Mouse (Mus musculus): ENCODE results near the gene Ttc23.

Ttc23 gene

GRCm38 (mm10) chr7:67645681-67646014 lies 1.6 kb upstream of the Ttc23 start:
- DNase-seq: no peak

- peak; percentile 35 for DNase-seq
Observed at GRCm38 (mm10) chr7:67646131-67646530, 1.1 kb upstream of the Ttc23 start.

- DNase-seq: no peak
Observed at GRCm38 (mm10) chr7:67648376-67648775, 1.2 kb downstream of the Ttc23 start.

GRCm38 (mm10) chr7:67652211-67652610 lies 5.0 kb downstream of the Ttc23 start:
- no peak for DNase-seq

DNA sequence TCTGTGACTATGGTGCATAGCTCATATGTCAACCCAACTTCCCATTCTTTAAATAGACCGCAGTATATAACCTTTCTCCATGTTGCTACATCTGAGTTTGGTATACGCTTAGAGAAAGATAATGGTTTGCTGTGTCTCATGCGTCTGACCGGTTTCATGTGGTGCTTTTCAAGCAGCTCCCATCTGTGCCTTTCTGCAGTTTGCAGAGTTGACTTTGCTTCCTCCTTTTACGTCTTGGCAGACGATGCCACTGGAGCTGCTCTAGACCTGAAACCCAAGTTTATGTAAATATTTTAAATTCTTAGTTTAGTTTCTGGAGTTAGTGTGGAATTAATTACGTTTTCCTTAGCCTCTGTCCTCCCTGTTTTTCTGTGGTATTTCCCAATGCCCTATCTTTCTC lies 7.5 kb downstream of the Ttc23 start:
- DNase-seq: no peak

GRCm38 (mm10) chr7:67655186-67655585 lies 8.0 kb downstream of the Ttc23 start:
- DNase-seq: peak; percentile 30

- DNase-seq: no peak
Observed at GRCm38 (mm10) chr7:67658110-67658509, 10.9 kb downstream of the Ttc23 start.

- DNase-seq: no peak
Observed at GRCm38 (mm10) chr7:67662424-67662823, 15.2 kb downstream of the Ttc23 start.

DNA sequence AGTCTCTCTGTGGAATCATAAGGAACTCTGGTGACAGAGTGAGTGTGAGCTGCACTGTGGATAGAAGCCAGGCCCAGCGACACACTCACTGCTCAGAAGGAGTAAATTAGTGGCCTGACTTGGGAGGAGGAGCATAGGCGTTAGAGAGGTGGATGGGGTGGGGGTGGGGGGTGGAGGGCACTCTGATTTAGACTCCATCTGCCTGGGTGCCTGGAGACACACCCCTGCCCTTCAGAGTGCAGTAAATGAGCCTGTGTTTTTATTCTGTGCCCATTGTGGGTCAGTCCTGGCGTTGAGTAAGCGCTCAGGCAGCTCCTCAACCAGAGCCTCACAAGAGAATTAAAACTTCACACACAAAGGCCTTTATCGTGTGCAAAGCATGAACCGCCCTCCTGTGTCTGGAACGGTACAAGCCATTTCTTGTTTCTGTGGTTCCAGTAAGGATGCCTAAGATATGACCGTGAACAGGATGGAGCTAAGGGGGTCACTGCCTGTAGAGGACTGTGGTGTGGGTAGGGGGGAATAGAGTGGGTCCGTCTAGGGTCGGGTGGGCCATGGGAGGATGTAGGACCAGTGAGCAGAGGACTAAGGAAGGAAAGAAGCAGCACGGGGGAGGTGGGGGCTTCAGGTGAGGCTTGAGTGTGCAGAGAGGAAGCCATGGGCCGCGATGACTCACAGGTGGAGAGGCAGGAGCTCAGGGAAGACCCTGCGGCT lies 16.9 kb downstream of the Ttc23 start:
- DNase-seq: no peak

GRCm38 (mm10) chr7:67670965-67671364 lies 23.8 kb downstream of the Ttc23 start:
- DNase-seq: no peak

GRCm38 (mm10) chr7:67672650-67673049 lies 25.4 kb downstream of the Ttc23 start:
- peak; percentile 88 for DNase-seq

GRCm38 (mm10) chr7:67673656-67674055 lies 26.4 kb downstream of the Ttc23 start:
- no peak for DNase-seq

DNA sequence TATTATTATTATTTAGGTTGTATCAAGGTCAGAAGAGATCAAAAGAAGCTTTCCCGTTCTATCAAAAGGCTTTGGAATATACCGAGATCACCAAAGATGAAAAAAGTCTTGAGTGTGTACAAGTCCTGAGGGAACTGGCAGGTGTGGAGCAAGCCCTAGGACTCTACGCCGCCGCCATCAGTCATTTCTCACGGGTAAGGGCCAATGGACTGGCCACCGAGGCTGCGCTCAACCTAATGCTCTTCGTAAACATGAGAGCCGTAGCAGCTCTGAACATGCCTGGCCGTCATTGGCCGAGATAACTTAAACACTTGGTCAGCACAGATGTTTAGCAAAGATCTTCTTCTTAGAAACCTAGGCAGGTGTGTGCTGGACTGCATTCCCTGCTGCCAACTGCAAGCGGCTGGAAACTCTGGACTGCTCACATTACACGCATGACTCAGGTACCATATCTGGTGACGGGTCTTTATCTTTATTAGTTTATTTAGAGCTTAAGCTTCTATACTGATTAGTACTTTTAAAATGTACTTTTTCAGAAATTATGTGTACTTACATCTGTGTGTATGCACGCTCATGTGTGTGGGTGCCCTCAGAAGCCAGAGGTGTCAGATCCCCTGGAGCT lies 31.8 kb downstream of the Ttc23 start:
- DNase-seq: no peak

- no peak for DNase-seq
Observed at GRCm38 (mm10) chr7:67681078-67681477, 33.9 kb downstream of the Ttc23 start.

GRCm38 (mm10) chr7:67683006-67683405 lies 35.8 kb downstream of the Ttc23 start:
- no peak for DNase-seq

DNA sequence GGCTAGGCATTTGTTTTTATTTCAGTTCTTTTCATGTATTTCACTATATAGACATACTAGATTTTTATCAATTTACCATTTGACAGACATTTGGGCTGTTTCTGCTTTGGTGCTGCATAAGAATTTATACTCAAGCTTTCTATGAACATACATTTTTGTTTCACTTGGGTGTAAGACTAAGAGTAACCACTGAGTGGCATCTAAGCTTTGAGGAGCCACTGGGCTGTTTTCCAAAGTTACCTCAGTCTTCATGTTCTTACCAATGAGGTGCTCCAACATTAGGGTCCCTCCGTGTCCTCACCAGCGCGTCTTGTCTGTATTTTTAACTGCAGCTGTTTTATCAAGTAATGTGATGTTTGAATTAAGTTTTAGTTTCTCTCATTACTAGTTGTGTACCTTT lies 39.3 kb downstream of the Ttc23 start:
- peak; percentile 24 for DNase-seq

DNA sequence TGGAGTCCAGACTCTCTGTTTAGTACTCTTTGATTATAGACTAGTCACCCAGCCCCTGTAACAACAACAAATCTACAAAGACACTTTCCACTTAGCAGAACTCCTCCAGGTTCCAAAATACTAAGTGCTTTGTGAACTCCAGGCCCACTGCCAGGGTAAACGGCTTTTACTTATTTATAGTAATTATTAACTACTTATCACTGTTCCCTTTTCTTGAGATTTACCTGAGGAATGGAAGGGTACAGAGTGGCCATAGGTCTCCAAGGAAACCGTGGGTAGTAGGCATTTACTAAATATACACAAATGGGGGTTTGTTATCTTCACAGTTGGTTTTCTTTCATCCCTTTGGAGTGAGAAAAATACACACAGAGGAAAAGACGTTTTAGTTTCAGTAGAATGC lies 41.1 kb downstream of the Ttc23 start:
- DNase-seq: no peak

DNA sequence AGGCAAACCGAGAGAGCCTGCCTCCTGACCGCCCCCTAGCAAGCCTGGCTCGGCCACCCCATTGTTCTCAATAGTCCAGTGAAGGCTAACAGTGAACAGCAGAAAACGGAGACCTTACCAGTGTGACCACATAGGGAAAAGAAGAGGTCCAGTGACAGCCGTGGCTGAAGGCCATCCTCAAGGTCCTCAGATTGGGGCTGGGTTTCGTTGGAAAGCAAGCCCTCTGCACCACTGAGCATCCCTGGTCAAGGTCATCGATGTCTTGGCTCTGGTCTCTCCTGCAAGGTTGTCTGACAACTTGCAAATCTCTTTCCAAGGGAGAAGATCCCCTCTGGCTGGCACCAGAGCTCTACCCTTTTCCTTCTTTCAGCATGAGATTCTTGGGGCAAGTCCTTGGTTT lies 42.6 kb downstream of the Ttc23 start:
- DNase-seq: no peak

- no peak for DNase-seq
Observed at GRCm38 (mm10) chr7:67691036-67691435, 43.8 kb downstream of the Ttc23 start.

- DNase-seq: no peak
Observed at GRCm38 (mm10) chr7:67692141-67692540, 44.9 kb downstream of the Ttc23 start.

DNA sequence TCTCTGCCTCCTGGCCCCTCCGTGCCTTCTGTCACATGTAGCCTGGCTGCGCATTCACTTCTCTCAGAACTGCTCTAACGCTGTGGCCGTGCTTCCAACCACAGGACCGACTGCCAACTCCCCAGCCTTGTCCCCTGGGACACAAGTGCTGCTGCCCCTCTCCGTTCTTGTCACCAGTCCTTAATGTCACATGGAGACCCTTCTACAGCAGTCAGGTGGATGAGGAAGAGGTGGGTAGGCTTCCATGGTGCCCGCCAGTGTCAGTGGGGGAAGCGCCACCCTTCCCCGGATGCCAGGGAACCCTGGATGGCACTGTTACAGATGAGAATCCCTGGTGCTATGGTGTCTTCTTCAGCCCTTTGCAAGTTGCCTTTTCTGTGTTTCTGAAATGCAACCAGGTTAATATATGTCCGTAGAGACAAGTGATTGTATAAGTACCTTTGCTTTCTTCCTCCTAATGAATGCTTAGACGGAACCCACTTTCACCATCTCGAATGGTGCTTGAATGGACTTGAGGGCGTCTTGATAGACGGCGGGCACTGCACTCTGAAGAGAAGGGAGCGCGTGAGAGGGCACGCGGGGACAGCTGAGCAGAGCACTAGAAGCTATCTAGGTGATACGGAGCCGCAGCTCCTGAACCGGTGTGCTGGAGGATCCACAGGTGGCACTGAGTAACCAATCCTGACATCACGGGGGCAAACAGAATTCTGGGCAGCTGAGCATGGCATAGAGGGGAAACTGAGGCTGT lies 45.8 kb downstream of the Ttc23 start:
- DNase-seq: no peak

DNA sequence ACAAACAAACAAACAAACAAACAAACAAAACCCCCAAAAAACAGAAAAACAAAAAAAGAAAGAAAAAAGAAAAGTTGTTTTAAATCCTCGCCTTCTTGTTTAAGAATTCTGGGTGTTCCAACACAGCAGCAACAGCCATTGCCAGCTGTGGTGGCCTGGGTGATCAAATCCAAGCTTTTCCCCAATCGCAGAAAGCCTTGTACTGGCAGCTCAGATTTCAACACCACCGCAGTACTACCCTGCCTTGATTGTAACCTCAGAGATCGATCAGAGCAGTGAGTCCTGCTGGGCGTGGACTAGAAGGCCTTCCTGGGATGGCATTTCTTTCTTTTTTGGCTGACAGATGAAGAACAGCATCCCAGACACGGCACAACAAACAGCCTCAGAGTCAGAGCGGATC lies 48.7 kb downstream of the Ttc23 start:
- DNase-seq: no peak

DNA sequence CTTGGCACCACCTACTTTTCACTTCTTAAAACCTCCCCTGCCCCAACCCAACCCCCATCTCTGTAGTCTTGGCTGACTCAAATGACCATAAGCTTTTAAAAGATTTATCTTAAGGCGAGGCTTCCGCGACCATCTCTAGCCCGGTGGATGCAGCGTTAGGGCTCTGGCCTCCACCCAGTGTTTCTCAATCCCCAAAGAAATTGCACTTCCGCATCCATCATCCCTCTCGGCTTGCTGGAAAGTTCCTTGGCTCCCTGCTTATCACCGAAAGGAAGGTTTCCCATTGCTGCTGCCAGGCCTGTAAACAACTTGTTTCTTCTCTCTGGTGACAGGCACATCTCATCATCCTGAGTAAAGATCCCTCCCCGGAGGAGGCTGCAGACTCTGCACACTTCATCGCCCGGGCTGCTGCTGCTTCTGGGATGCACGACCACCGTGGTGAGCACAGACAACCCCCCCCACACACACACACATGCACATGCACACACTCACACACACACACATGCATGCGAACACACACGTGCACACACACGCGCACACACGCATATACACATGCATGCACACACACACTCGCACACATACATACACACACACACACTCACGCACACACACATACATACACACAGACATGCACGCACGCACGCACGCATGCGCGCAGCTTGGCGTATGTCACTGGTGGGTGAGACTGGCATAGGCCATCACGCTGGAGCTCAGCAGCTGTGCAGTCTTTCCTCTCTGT lies 50.9 kb downstream of the Ttc23 start:
- DNase-seq: no peak

DNA sequence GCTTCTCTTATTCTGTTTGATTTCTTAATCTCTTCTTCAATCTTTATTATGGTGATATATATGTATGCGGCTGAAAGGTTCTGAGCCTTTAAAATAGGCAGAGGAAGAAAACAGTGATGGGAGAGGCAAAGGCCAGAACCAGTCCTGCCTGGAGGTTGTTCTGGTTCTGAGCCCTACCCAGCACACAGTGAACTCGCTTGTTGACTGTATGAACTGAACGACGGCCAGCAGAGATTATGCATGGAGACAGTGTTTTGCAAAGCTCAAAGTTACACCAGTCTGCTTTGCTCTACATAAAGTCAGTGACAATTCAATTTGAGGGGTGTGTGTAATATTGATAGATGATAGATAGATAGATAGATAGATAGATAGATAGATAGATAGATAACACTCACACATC lies 52.1 kb downstream of the Ttc23 start:
- DNase-seq: no peak
